Mouse (Mus musculus): ENCODE data around the gene Mrc2. TPM values are rescaled to one million over a fixed set of nuclear protein-coding genes. Genes with fewer than 3 reads are reported as not detected.

The Mrc2 gene
- polyA plus RNA-seq, 1 experiment from 2014 or later = 0.64 TPM

- ATAC-seq (ENCODE audit: insufficient read depth) = no peak
Observed at GRCm38 (mm10) chr11:105311291-105311975, 19.0 kb downstream of the Mrc2 start.

DNA sequence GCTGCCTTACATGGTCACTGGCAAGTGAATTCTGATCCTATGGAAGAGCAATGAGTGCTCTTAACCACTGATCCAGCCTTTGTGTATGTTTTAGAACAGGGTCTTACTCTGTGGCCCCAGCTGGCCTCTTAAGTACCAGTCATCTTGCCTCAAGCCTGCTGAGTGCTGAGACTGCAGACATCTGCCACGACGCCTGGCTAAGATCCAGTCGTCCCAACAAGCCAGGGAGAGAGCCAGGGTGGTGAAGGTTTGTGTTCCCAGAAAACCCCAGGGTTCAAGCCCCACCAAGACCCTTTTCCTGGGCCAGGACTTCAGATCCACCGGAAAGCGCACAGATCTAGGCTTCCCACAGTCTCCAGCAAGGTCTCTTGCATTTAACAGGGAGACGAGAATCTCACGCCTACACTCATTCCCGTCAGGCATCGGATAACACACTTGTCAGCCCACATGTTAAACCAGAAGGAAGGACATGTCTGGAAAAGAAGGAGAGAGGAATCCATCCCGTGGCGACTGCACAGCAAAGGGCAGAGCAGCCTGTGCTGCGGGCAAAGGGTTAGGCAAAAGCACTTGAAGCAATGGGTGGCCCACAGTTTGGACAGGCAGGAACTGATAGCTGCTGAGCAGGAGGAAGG, 20.0 kb downstream of the Mrc2 start:
- no peaks in the 10 kb centered on the region for H3K36me3 ChIP-seq (replicated peaks)
- H3K4me2 ChIP-seq = no peak overlapping the region
- H3K9ac ChIP-seq = no peak overlapping the region
- H3K4me1 ChIP-seq (replicated peaks) = 0 out of 2 replicates have a peak, but pooled peaks cover 2% of the 10 kb centered on the region
- no peak for ATAC-seq (ENCODE audit: insufficient read depth)
- H3K27ac ChIP-seq (replicated peaks) = no peak overlapping the region
- H3K27me3 ChIP-seq = no peaks in the 10 kb centered on the region
- 57% methylated on average over 12 of the region's 12 CpGs for WGBS (ENCODE audit: insufficient replicate concordance)
- no peaks in the 10 kb centered on the region for H3K9me3 ChIP-seq (replicated peaks)
- no peak overlapping the region for H3K4me3 ChIP-seq (replicated peaks)

More at GRCm38 (mm10) chr11:105311291-105311975, 19.0 kb downstream of the Mrc2 start:
- Histone ChIP-seq H3K9ac (no peak overlapping the region), H3K36me3 (replicated peaks) (no peaks in the 10 kb centered on the region), H3K4me2 (peak overlapping the region; percentile 32), H3K9me3 (replicated peaks) (no peaks in the 10 kb centered on the region), H3K4me1 (replicated peaks) (0 out of 2 replicates have a peak, but pooled peaks cover 2% of the 10 kb centered on the region), H3K27me3 (no peaks in the 10 kb centered on the region), H3K27ac (replicated peaks) (no peak overlapping the region), H3K4me3 (replicated peaks) (no peak overlapping the region)
- 22% methylated on average over 24 of the region's 24 CpGs for WGBS (ENCODE audit: insufficient replicate concordance)

DNA sequence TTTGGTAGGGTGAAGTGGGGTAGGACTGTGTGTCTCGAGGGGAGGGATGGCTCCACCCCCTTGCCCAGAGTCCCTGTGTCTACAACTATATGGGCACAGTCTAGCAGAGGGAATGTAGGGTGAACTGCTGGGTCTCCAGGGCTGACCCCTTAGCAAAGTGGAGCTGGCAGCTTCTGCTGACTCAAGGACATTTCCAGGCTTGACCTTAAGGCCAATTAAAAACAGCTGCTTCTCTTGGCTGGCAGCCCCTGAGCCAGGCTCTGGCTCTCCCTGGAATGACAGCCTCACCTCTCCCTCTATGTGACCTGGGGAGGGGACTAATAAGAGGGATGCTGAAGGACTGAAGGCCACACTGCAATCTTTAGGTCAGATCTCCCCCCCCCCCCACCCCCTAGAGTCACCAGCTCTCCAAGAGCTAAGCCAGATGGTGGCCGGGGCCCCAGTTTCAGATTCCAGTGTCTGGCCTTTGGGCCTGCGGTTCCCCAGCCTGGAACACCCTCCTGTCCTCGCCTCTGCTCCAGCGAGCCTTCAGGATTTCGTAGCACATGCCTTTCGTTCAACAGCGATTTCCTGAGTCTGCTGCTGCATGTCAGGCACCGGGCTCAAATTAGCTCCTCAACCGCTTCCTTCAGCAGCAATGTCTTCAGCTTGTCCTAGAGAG, 20.7 kb downstream of the Mrc2 start:
- 27% methylated on average over 10 of the region's 10 CpGs for WGBS (ENCODE audit: insufficient replicate concordance)
- no peak for ATAC-seq (ENCODE audit: insufficient read depth)

GRCm38 (mm10) chr11:105313633-105314014, 21.2 kb downstream of the Mrc2 start:
- no peak overlapping the region for H3K9ac ChIP-seq
- no peak for ATAC-seq (ENCODE audit: insufficient read depth)

More for the DNA sequence above, 20.7 kb downstream of the Mrc2 start:
- Histone ChIP-seq H3K9me3 (replicated peaks) (no peaks in the 10 kb centered on the region), H3K9ac (no peak overlapping the region), H3K4me2 (no peak overlapping the region), H3K4me1 (replicated peaks) (0 out of 2 replicates have a peak, but pooled peaks cover 2% of the 10 kb centered on the region), H3K4me3 (replicated peaks) (no peak overlapping the region), H3K27ac (replicated peaks) (no peak overlapping the region), H3K27me3 (no peaks in the 10 kb centered on the region), H3K36me3 (replicated peaks) (no peaks in the 10 kb centered on the region)

DNA sequence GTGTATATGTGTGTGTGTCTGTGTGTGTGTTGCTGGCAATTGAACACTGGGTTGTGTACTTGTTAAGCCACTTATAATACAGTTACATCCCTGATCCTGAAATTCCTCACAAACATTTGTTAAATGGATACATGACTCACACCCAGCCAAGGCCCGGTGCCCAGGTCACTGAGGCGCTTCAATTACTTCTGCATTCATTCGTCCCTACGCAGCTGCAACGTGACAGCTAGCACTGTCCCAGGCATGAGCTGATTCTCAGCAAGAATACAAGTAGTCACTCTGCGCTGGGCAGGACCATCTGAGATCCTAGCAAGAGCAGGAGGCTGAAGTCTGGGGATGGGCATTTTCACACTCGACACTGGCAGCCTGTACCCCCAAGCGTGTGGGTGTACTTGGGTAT, 22.9 kb downstream of the Mrc2 start:
- H3K36me3 ChIP-seq (replicated peaks) = no peaks in the 10 kb centered on the region
- 0 out of 2 replicates have a peak, but pooled peaks cover 2% of the 10 kb centered on the region for H3K4me1 ChIP-seq (replicated peaks)
- no peaks in the 10 kb centered on the region for H3K9me3 ChIP-seq (replicated peaks)
- no peak overlapping the region for H3K27ac ChIP-seq (replicated peaks)
- ATAC-seq (ENCODE audit: insufficient read depth) = no peak
- no peaks in the 10 kb centered on the region for H3K27me3 ChIP-seq
- WGBS (ENCODE audit: insufficient replicate concordance) = 72% methylated on average over 8 of the region's 8 CpGs
- no peak overlapping the region for H3K9ac ChIP-seq
- H3K4me3 ChIP-seq (replicated peaks) = no peak overlapping the region
- H3K4me2 ChIP-seq = no peak overlapping the region

More at GRCm38 (mm10) chr11:105313633-105314014, 21.2 kb downstream of the Mrc2 start:
- H3K36me3 ChIP-seq (replicated peaks) = no peaks in the 10 kb centered on the region
- no peak overlapping the region for H3K27ac ChIP-seq (replicated peaks)
- no peak overlapping the region for H3K4me2 ChIP-seq
- H3K4me1 ChIP-seq (replicated peaks) = 0 out of 2 replicates have a peak, but pooled peaks cover 2% of the 10 kb centered on the region
- no peaks in the 10 kb centered on the region for H3K27me3 ChIP-seq
- 46% methylated on average over 8 of the region's 8 CpGs for WGBS (ENCODE audit: insufficient replicate concordance)
- no peaks in the 10 kb centered on the region for H3K9me3 ChIP-seq (replicated peaks)
- no peak overlapping the region for H3K4me3 ChIP-seq (replicated peaks)

DNA sequence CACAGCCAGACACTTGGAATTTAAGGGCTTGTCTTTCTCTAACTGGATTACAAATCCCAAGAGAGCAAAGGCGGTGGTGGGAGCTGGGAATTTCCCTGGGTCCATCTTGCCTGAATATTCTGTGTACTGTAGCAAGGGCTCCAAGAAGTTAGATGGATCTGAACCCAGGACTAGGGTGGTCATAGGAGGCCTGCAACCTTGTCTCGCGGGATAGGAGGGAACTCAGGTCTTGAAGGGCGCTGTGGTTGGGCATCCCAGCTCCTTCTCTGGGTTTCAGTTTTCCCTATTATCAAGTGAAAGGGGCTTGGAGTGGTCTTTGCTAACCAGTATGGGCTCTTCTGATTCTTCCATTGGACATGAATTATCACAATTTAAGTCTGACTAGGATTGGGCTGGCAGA, 23.7 kb downstream of the Mrc2 start:
- Histone ChIP-seq H3K36me3 (replicated peaks) (no peaks in the 10 kb centered on the region), H3K27ac (replicated peaks) (no peak overlapping the region), H3K4me1 (replicated peaks) (0 out of 2 replicates have a peak, but pooled peaks cover 2% of the 10 kb centered on the region), H3K9me3 (replicated peaks) (no peaks in the 10 kb centered on the region), H3K27me3 (no peaks in the 10 kb centered on the region), H3K9ac (no peak overlapping the region), H3K4me3 (replicated peaks) (no peak overlapping the region), H3K4me2 (no peak overlapping the region)
- 70% methylated on average over 4 of the region's 4 CpGs for WGBS (ENCODE audit: insufficient replicate concordance)
- ATAC-seq (ENCODE audit: insufficient read depth) = no peak

- Histone ChIP-seq H3K36me3 (replicated peaks) (no peaks in the 10 kb centered on the region), H3K4me2 (no peak overlapping the region), H3K9me3 (replicated peaks) (no peaks in the 10 kb centered on the region), H3K4me1 (replicated peaks) (no peaks in the 10 kb centered on the region), H3K4me3 (replicated peaks) (no peak overlapping the region), H3K27me3 (no peaks in the 10 kb centered on the region), H3K27ac (replicated peaks) (no peak overlapping the region), H3K9ac (no peak overlapping the region)
- 67% methylated on average over 6 of the region's 6 CpGs for WGBS (ENCODE audit: insufficient replicate concordance)
- no peak for ATAC-seq (ENCODE audit: insufficient read depth)
Observed at GRCm38 (mm10) chr11:105317769-105318168, 25.3 kb downstream of the Mrc2 start.

DNA sequence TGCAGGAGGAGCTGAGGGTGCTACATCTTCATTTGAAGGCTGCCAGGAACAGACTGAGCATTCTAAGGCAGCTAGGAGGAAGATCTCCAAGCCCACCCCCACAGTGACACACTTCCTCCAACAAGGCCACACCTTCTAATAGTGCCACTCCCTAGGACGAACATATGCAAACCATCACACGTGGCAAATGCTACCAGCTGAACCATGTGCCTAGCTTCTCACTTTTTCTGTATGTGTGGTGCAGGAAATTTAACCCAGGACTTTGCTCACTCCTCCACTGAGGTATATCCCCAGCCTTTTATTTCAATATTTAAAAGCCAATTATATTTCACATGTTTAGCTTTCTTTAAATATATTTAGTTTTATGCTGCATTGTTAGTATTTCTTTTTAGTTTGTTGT, 28.6 kb downstream of the Mrc2 start:
- H3K36me3 ChIP-seq (replicated peaks) = no peaks in the 10 kb centered on the region
- no peak overlapping the region for H3K4me3 ChIP-seq (replicated peaks)
- ATAC-seq (ENCODE audit: insufficient read depth) = no peak
- no peaks in the 10 kb centered on the region for H3K27me3 ChIP-seq
- H3K4me2 ChIP-seq = no peak overlapping the region
- no peaks in the 10 kb centered on the region for H3K4me1 ChIP-seq (replicated peaks)
- WGBS (ENCODE audit: insufficient replicate concordance) = 24% methylated on average over 2 of the region's 2 CpGs
- no peak overlapping the region for H3K27ac ChIP-seq (replicated peaks)
- H3K9ac ChIP-seq = no peak overlapping the region
- H3K9me3 ChIP-seq (replicated peaks) = no peaks in the 10 kb centered on the region

- no peak for ATAC-seq (ENCODE audit: insufficient read depth)
- 74% methylated on average over 5 of the region's 5 CpGs for WGBS (ENCODE audit: insufficient replicate concordance)
Observed at GRCm38 (mm10) chr11:105323530-105323929, 31.1 kb downstream of the Mrc2 start.

GRCm38 (mm10) chr11:105327101-105327500, 34.7 kb downstream of the Mrc2 start:
- H3K9ac ChIP-seq = no peak overlapping the region
- no peaks in the 10 kb centered on the region for H3K4me1 ChIP-seq (replicated peaks)
- ATAC-seq (ENCODE audit: insufficient read depth) = no peak
- 76% methylated on average over 3 of the region's 3 CpGs for WGBS (ENCODE audit: insufficient replicate concordance)
- H3K4me2 ChIP-seq = no peak overlapping the region
- H3K27me3 ChIP-seq = no peaks in the 10 kb centered on the region
- no peak overlapping the region for H3K27ac ChIP-seq (replicated peaks)
- H3K36me3 ChIP-seq (replicated peaks) = no peaks in the 10 kb centered on the region
- H3K4me3 ChIP-seq (replicated peaks) = no peak overlapping the region
- H3K9me3 ChIP-seq (replicated peaks) = no peaks in the 10 kb centered on the region

More at GRCm38 (mm10) chr11:105323530-105323929, 31.1 kb downstream of the Mrc2 start:
- no peaks in the 10 kb centered on the region for H3K4me1 ChIP-seq (replicated peaks)
- H3K4me3 ChIP-seq (replicated peaks) = no peak overlapping the region
- no peak overlapping the region for H3K4me2 ChIP-seq
- no peaks in the 10 kb centered on the region for H3K36me3 ChIP-seq (replicated peaks)
- no peak overlapping the region for H3K27ac ChIP-seq (replicated peaks)
- H3K27me3 ChIP-seq = no peaks in the 10 kb centered on the region
- H3K9me3 ChIP-seq (replicated peaks) = no peaks in the 10 kb centered on the region
- H3K9ac ChIP-seq = no peak overlapping the region

DNA sequence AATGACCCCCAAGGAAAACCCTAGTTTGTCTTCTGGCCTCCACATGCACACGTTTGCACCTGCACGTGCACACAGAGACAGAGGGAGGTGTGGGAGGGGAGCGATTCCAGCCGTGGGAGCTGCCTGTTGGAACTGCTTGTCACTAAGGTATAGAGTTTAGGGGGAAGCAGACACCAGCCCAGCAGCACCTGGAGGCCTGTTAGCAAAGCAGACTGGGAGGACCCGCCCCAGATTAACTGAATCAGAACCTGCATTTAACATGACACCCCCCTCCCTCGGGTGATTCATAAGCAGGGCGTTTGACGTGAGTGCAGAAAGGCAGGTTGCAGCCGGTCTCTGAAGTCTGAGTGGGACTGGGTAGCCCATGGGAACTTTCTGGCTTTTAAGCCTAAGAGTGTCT, 37.5 kb downstream of the Mrc2 start:
- no peaks in the 10 kb centered on the region for H3K9me3 ChIP-seq (replicated peaks)
- 72% methylated on average over 9 of the region's 9 CpGs for WGBS (ENCODE audit: insufficient replicate concordance)
- no peaks in the 10 kb centered on the region for H3K27me3 ChIP-seq
- no peaks in the 10 kb centered on the region for H3K36me3 ChIP-seq (replicated peaks)
- H3K9ac ChIP-seq = no peak overlapping the region
- ATAC-seq (ENCODE audit: insufficient read depth) = no peak
- no peak overlapping the region for H3K27ac ChIP-seq (replicated peaks)
- no peak overlapping the region for H3K4me2 ChIP-seq
- no peaks in the 10 kb centered on the region for H3K4me1 ChIP-seq (replicated peaks)
- H3K4me3 ChIP-seq (replicated peaks) = no peak overlapping the region
